Mouse (Mus musculus): Measurements from ENCODE around the gene Mvb12b. TPM values are rescaled to one million over a fixed set of nuclear protein-coding genes. Genes with fewer than 3 reads are reported as not detected.

Gene Mvb12b
- polyA plus RNA-seq, 1 experiment = 15.9 TPM

GRCm38 (mm10) chr2:33716878-33717277 lies 170.9 kb downstream of the Mvb12b start:
- H3K36me3 ChIP-seq (ENCODE audit: control insufficient read depth, insufficient read depth) = no peaks in the 10 kb centered on the region
- no peak for TF ChIP-seq CTCF (IDR thresholded peaks at IDR 0.05; ENCODE audit: control insufficient read depth, insufficient read depth, insufficient read length)
- TF ChIP-seq MAX (IDR thresholded peaks at IDR 0.05) = no peak
- no peak for TF ChIP-seq CEBPB (IDR thresholded peaks at IDR 0.05; ENCODE audit: low read depth)
- no peak for TF ChIP-seq MYOD1 (IDR thresholded peaks at IDR 0.05; ENCODE audit: control insufficient read depth, insufficient read length, low read depth)
- TF ChIP-seq FOSL1 (IDR thresholded peaks at IDR 0.05; ENCODE audit: insufficient read depth, low read length, poor library complexity, severe bottlenecking) = no peak
- TF ChIP-seq USF1 (IDR thresholded peaks at IDR 0.05; ENCODE audit: low read depth) = no peak
- TF ChIP-seq MYOG (IDR thresholded peaks at IDR 0.05; ENCODE audit: control insufficient read depth, extremely low read depth, insufficient read length) = no peak
- peaks cover 64% of the 10 kb centered on the region for H3K27me3 ChIP-seq (ENCODE audit: control insufficient read depth, insufficient read depth, insufficient read length)
- H3ac ChIP-seq (ENCODE audit: control insufficient read depth, insufficient read length, low read depth) = no peak overlapping the region
- no peaks in the 10 kb centered on the region for H3K79me3 ChIP-seq (ENCODE audit: low read depth)
- H3K4me3 ChIP-seq (ENCODE audit: insufficient read depth, poor library complexity, severe bottlenecking) = no peak overlapping the region
- no peaks in the 10 kb centered on the region for H3K79me2 ChIP-seq (ENCODE audit: control insufficient read depth, insufficient read depth)

- Histone ChIP-seq H3ac (ENCODE audit: control insufficient read depth, insufficient read length, low read depth) (no peak overlapping the region), H3K36me3 (ENCODE audit: control insufficient read depth, insufficient read depth) (no peaks in the 10 kb centered on the region), H3K79me3 (ENCODE audit: low read depth) (no peaks in the 10 kb centered on the region), H3K27me3 (ENCODE audit: control insufficient read depth, insufficient read depth, insufficient read length) (peaks cover 67% of the 10 kb centered on the region), H3K79me2 (ENCODE audit: control insufficient read depth, insufficient read depth) (no peaks in the 10 kb centered on the region), H3K4me3 (ENCODE audit: insufficient read depth, poor library complexity, severe bottlenecking) (no peak overlapping the region)
- TF ChIP-seq USF1 (IDR thresholded peaks at IDR 0.05; ENCODE audit: low read depth) (no peak), MYOG (IDR thresholded peaks at IDR 0.05; ENCODE audit: control insufficient read depth, extremely low read depth, insufficient read length) (no peak), CTCF (IDR thresholded peaks at IDR 0.05; ENCODE audit: control insufficient read depth, insufficient read depth, insufficient read length) (no peak), FOSL1 (IDR thresholded peaks at IDR 0.05; ENCODE audit: insufficient read depth, low read length, poor library complexity, severe bottlenecking) (no peak)
Observed at GRCm38 (mm10) chr2:33714932-33715331, 172.8 kb downstream of the Mvb12b start.

- Histone ChIP-seq H3K79me3 (ENCODE audit: low read depth) (no peaks in the 10 kb centered on the region), H3K36me3 (ENCODE audit: control insufficient read depth, insufficient read depth) (no peaks in the 10 kb centered on the region), H3K27me3 (ENCODE audit: control insufficient read depth, insufficient read depth, insufficient read length) (peaks cover 65% of the 10 kb centered on the region), H3K4me3 (ENCODE audit: insufficient read depth, poor library complexity, severe bottlenecking) (no peak overlapping the region), H3K79me2 (ENCODE audit: control insufficient read depth, insufficient read depth) (no peaks in the 10 kb centered on the region), H3ac (ENCODE audit: control insufficient read depth, insufficient read length, low read depth) (no peak overlapping the region)
- TF ChIP-seq FOSL1 (IDR thresholded peaks at IDR 0.05; ENCODE audit: insufficient read depth, low read length, poor library complexity, severe bottlenecking) (no peak), CEBPB (IDR thresholded peaks at IDR 0.05; ENCODE audit: low read depth) (no peak), MYOD1 (IDR thresholded peaks at IDR 0.05; ENCODE audit: control insufficient read depth, insufficient read length, low read depth) (no peak), MYOG (IDR thresholded peaks at IDR 0.05; ENCODE audit: control insufficient read depth, extremely low read depth, insufficient read length) (no peak), MAX (IDR thresholded peaks at IDR 0.05) (no peak), CTCF (IDR thresholded peaks at IDR 0.05; ENCODE audit: control insufficient read depth, insufficient read depth, insufficient read length) (no peak), USF1 (IDR thresholded peaks at IDR 0.05; ENCODE audit: low read depth) (no peak)
Observed at GRCm38 (mm10) chr2:33713580-33714260, 174.0 kb downstream of the Mvb12b start.

DNA sequence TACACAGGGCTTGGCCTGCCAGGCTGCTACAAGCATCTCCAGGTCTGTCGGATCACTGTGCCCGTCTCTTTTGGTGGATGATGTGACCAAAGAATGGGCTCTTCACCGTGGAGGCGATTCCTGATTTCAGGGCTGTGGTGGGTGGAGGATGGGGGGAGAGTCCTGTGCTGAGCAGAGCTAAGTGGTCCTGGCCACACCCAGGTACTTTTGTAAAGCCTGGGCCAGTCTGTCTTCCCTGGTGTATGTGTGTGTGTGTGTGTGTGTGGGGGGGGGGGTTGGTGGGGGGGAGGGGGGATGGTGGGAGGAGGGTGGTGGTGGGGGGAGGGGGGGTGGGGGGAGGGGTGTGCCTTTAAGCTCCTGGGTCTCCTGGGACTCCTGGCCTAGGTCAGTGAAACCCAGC lies 174.9 kb downstream of the Mvb12b start:
- Histone ChIP-seq H3K79me3 (ENCODE audit: low read depth) (no peaks in the 10 kb centered on the region), H3K36me3 (ENCODE audit: control insufficient read depth, insufficient read depth) (no peaks in the 10 kb centered on the region), H3K27me3 (ENCODE audit: control insufficient read depth, insufficient read depth, insufficient read length) (peaks cover 70% of the 10 kb centered on the region), H3K79me2 (ENCODE audit: control insufficient read depth, insufficient read depth) (no peaks in the 10 kb centered on the region), H3K4me3 (ENCODE audit: insufficient read depth, poor library complexity, severe bottlenecking) (no peak overlapping the region), H3ac (ENCODE audit: control insufficient read depth, insufficient read length, low read depth) (no peak overlapping the region)
- TF ChIP-seq MAX (IDR thresholded peaks at IDR 0.05) = no peak
- TF ChIP-seq USF1 (IDR thresholded peaks at IDR 0.05; ENCODE audit: low read depth) = no peak
- TF ChIP-seq FOSL1 (IDR thresholded peaks at IDR 0.05; ENCODE audit: insufficient read depth, low read length, poor library complexity, severe bottlenecking) = no peak
- no peak for TF ChIP-seq CTCF (IDR thresholded peaks at IDR 0.05; ENCODE audit: control insufficient read depth, insufficient read depth, insufficient read length)
- TF ChIP-seq MYOG (IDR thresholded peaks at IDR 0.05; ENCODE audit: control insufficient read depth, extremely low read depth, insufficient read length) = no peak
- TF ChIP-seq MYOD1 (IDR thresholded peaks at IDR 0.05; ENCODE audit: control insufficient read depth, insufficient read length, low read depth) = no peak
- no peak for TF ChIP-seq CEBPB (IDR thresholded peaks at IDR 0.05; ENCODE audit: low read depth)

GRCm38 (mm10) chr2:33708831-33709230 lies 178.9 kb downstream of the Mvb12b start:
- Histone ChIP-seq H3K79me2 (ENCODE audit: control insufficient read depth, insufficient read depth) (no peaks in the 10 kb centered on the region), H3K36me3 (ENCODE audit: control insufficient read depth, insufficient read depth) (no peaks in the 10 kb centered on the region), H3K27me3 (ENCODE audit: control insufficient read depth, insufficient read depth, insufficient read length) (peaks cover 69% of the 10 kb centered on the region), H3K79me3 (ENCODE audit: low read depth) (no peaks in the 10 kb centered on the region), H3ac (ENCODE audit: control insufficient read depth, insufficient read length, low read depth) (no peak overlapping the region), H3K4me3 (ENCODE audit: insufficient read depth, poor library complexity, severe bottlenecking) (no peak overlapping the region)
- TF ChIP-seq MAX (IDR thresholded peaks at IDR 0.05) (no peak), CEBPB (IDR thresholded peaks at IDR 0.05; ENCODE audit: low read depth) (no peak), MYOG (IDR thresholded peaks at IDR 0.05; ENCODE audit: control insufficient read depth, extremely low read depth, insufficient read length) (no peak), FOSL1 (IDR thresholded peaks at IDR 0.05; ENCODE audit: insufficient read depth, low read length, poor library complexity, severe bottlenecking) (no peak), USF1 (IDR thresholded peaks at IDR 0.05; ENCODE audit: low read depth) (no peak), CTCF (IDR thresholded peaks at IDR 0.05; ENCODE audit: control insufficient read depth, insufficient read depth, insufficient read length) (no peak), MYOD1 (IDR thresholded peaks at IDR 0.05; ENCODE audit: control insufficient read depth, insufficient read length, low read depth) (no peak)
